Mouse (Mus musculus): ENCODE results near the gene Cfh. TPM values are rescaled to one million over a fixed set of nuclear protein-coding genes. Genes with fewer than 3 reads are reported as not detected.

Gene Cfh
- 108 and 192 TPM in 2 replicates for polyA plus RNA-seq (2015; fragmentation: Nextera tagmentation; extraction: Ambion mirVana)

DNA sequence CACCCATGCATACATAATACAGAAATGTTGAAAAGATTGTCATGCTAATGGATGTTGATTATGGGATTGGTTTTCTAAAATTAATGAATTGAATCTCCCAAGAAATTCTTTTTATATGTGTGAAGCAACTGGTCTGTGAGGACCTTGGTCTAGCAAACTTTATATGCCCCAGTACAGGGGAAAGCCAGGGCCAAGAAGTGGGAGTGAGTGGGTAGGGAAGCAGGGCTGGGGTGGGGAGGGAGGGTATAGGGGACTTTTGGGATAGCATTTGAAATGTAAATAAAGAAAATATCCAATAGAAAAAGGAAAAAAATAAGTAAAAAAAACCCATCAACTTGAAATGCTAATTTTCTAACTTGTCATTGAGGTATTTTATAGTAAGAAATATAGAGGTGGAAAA is at the start of gene Cfh:
Gene Cfh, minus strand, starts transcription at position 101 of the 400 bp plus-strand sequence.

Other genes starting within 250 kb of the Cfh start
- 0.91 and 0.98 TPM in 2 replicates for gene Kcnt2, start 62.4 kb upstream of the Cfh start, polyA plus RNA-seq (2015; fragmentation: Nextera tagmentation; extraction: Ambion mirVana)

Measured in adrenal gland, postnatal 0 days (tissue).